Mouse (Mus musculus): ENCODE data around the gene Plagl1.
"Not testable (repeated sequence)": the region's sequence is repeated elsewhere in the genome, so short reads cannot be mapped to it uniquely, and the experiment has no call there.

The Plagl1 gene

DNA sequence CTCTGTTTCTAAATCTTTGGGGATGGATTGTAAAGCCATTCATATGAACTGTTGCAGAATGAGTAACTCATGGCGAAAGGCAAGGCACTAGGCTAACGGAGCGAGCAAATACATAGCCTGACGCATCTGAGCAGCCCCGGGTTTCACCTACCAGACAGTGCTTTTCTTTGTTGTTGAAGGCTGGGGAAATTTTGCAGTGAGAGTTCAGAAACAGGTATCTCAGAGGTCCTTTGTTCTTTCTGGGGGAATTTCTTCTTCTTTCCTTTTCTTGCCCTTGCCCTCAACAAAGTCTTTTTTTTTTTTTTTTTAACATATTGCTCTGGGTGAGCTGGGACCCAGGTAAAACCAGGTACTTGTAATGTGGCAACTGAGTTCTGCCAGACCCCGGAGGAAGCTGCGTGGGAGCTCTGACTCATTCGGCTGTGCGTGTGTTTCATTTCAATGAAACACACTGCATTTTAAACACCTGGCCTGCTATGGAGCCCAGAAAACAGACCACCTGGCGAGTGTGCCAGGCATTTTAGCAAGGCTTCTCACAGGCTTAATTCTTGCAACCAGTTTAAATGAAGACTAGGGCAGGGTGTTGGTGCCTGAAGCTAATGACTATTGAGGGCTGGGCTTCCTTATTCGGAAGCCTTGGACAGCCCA is at the start of gene Plagl1:
Plagl1 (plus strand) TSS at position 484 of the 648 bp plus-strand sequence.
- DNase-seq (ENCODE audit: low spot score), result no peak

DNA sequence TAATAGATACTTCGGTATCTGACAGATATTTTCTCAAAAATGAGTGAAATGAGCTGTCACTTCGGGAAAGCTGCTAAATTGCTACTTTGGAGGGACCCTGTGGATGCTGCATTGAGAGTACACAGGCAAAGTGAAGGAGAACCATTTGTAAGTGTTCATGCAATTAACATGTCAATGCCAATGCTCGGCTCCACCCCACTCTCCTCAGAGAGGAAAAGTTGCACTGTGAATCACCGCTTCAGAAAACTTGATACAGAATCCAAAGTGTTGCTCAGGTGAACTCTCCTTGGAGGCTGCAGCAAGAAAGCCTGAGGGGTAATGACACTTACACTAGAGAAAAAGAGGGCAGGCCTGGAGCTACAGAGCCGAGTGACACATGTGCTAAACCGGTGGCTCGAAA is 46.3 kb upstream of the Plagl1 start:
- no peak for DNase-seq (ENCODE audit: low spot score)

DNA sequence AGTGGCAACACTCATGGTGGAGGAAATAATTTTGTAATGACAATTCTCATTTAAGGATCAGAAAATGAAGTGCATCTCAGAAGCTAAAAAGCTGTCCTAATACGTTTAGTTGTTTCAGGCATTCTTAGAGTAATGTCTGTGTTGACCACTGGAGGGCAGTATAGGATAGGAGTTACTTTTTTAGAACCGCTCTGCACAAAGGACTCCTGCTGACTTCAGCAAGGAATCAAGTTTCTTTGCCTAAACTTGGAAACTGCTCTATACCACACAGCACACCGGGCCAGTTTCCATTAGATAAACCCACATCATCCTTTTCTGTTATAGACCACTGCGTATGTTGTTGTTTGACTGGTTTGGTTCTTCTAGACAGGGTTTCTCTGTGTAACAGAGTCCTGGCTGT is 43.7 kb upstream of the Plagl1 start:
- no peak for DNase-seq (ENCODE audit: low spot score)

- DNase-seq (ENCODE audit: low spot score), result no peak
Measured at GRCm38 (mm10) chr10:13018510-13018909, 41.8 kb upstream of the Plagl1 start.

GRCm38 (mm10) chr10:13019026-13019425 is 41.3 kb upstream of the Plagl1 start:
- DNase-seq (ENCODE audit: low spot score), result no peak

GRCm38 (mm10) chr10:13022103-13022502 is 38.2 kb upstream of the Plagl1 start:
- no peak for DNase-seq (ENCODE audit: low spot score)

DNA sequence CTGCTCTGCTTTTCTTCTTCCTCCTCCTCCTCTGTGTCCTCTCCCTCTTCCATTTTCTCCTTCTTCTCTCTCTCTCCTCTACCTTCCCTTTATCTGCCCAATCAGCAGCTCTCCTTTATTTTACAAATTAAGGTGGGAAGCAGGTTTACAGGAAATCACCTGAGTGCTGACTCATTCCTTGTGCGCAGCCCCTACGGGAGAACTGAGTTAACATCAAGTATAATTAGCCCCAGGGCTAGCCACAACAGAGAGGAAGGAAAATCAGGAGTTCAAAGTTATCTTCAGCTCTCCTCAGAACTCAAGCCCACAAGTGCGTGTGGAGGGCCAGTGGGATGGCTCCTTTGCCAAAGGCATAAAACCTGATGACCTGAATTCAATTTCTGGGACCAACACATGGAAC is 36.3 kb upstream of the Plagl1 start:
- DNase-seq (ENCODE audit: low spot score), result not testable (repeated sequence)

- no peak for DNase-seq (ENCODE audit: low spot score)
Measured at GRCm38 (mm10) chr10:13027702-13028101, 32.6 kb upstream of the Plagl1 start.

DNA sequence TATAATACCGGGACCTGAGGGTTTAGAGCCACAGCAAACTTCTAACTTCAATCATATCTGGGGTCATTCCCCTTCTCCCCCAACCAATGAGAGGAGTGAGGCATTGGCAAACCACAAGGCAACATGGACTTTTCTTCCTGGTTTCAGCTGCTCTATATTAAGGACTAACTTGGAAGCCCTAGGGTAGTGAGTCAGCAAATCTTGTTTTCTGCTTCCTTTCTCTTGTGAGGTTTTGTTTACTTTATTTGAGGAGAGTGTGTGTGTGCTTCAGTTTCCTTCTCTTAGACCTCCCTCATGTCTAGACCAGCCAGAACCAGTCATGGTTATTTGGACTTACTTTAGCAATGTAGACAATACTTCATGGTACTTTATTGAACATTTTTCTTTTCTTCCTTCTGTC is 32.1 kb upstream of the Plagl1 start:
- no peak for DNase-seq (ENCODE audit: low spot score)

GRCm38 (mm10) chr10:13029416-13029815 is 30.9 kb upstream of the Plagl1 start:
- no peak for DNase-seq (ENCODE audit: low spot score)

GRCm38 (mm10) chr10:13035270-13035669 is 25.0 kb upstream of the Plagl1 start:
- DNase-seq (ENCODE audit: low spot score), result no peak

- DNase-seq (ENCODE audit: low spot score), result no peak
Measured at GRCm38 (mm10) chr10:13039637-13040174, 20.6 kb upstream of the Plagl1 start.

DNA sequence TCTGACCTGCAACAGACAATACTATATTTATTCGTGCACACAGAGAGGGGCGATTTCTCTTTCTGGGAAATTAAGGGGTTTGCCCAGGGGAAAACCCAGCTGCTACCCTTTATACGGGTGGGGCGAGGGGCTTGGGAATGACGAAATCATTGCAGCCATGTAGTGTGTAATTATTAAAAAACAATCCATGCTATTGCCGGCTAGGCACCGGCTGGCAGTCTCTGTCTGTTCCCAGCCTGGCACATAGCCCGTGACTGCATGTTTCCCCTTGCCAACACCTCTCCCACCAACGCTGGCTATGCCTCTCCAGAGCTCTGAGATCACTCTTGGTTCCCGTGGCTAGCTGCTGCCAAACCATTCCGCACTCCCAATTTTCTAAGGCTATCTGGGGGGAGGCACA is 15.6 kb upstream of the Plagl1 start:
- no peak for DNase-seq (ENCODE audit: low spot score)

GRCm38 (mm10) chr10:13047816-13048215 is 12.5 kb upstream of the Plagl1 start:
- DNase-seq (ENCODE audit: low spot score), result no peak

GRCm38 (mm10) chr10:13056863-13057381 is 3.4 kb upstream of the Plagl1 start:
- DNase-seq (ENCODE audit: low spot score), result no peak

GRCm38 (mm10) chr10:13060821-13061671 is 742 bp downstream of the Plagl1 start:
- no peak for DNase-seq (ENCODE audit: low spot score)

- DNase-seq (ENCODE audit: low spot score), result no peak
Measured at GRCm38 (mm10) chr10:13062373-13062772, 2.1 kb downstream of the Plagl1 start.

DNA sequence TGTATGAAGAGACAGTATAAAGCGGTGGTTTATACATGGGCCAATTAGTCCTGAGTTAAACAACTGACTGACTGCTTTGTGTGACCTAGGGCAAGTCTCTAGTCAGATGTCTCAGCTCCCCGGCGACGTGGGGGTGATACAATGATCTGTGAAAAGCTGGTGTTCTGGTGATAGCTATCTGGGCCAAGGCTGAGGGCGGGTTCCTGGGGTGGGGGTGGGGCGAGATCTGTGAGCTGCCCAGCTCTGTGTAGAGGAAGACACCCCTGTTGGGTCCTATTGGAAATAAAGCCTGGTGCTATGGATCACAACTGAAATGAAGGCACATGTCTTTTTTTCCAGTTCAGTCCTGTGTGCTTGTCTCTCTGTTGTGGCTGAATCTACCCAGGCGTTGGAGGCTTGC is 3.2 kb downstream of the Plagl1 start:
- DNase-seq (ENCODE audit: low spot score), result no peak

DNA sequence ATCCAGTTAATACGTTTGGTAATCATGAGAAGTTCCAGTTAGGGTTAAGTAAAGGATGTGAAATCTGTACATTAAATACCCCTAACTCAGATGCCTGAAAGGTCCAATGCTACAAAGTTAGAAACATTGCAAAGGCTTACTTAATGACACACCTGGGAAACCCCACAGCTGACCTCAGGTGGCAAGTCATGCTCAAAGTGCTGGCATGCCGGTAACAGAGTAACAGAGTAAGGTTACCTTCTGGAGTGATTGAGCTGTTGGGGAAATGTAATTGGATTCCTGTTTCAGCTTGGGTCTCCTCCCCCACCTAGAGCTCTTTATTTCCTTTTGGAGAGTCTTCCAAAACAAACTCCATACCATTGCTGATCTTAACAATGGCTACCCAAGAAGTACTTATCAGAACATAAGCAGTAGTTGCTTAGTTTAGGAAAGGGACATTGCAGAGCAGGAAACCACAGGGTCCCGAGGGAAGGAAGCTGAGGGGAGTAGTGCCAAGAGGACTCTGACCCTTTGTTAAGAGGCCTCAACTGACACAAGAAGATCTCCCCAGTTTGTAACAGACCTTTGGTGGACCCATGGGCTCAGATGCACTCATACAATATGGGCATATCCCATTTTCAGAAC is 4.9 kb downstream of the Plagl1 start:
- DNase-seq (ENCODE audit: low spot score), result no peak

DNA sequence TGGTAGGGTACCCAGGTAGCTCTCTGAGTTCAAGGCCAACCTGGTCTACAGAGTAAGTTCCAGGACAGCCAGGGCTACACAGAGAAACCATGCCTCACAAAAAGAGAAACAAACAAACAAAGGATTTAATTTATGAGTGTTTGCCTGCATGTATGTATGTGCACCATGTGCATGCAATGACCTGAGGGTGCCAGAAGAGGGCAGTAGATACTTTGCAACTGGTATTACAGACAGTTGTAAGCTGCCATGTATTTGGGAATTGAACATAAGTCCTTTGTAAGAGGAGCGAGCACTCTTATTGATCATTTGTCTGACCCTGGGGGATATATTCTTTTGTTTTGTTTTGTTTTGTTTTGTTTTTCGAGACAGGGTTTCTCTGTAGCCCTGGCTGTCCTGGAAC is 10.7 kb downstream of the Plagl1 start:
- no peak for DNase-seq (ENCODE audit: low spot score)

GRCm38 (mm10) chr10:13076807-13077532 is 16.7 kb downstream of the Plagl1 start:
- no peak for DNase-seq (ENCODE audit: low spot score)

DNA sequence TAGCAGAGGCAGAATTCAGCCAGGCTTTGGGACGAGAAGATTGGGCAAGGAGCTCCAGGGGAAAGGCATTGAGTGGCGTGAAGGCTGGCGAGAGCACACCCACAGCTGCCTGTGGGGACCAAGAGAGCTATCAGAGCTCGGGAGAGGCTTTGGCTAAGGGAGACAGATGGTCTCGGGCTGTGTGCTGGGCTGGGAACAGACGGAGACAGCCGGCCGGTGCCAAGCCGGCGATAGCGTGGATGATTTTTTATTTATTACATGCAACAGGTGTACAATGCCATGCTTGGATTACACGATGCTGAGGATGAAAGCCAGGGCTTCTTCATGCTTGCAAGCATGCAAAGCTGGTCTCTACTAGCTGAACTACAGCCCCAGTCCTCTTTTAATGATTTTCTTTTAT is 22.2 kb downstream of the Plagl1 start:
- DNase-seq (ENCODE audit: low spot score), result no peak
